Mouse (Mus musculus) hindbrain, embryonic 15.5 days (tissue): ENCODE results near the gene Ajuba. TPM values are rescaled to one million over a fixed set of nuclear protein-coding genes. Genes with fewer than 3 reads are reported as not detected.

Experiments used
- ATAC-seq: fragments of 200-750 bp; cut with Nextera tagmentation; 2 replicates; pipeline ENCODE4 v1.8.0; 2017; ENCODE audit warnings: low read depth, moderate number of reproducible peaks, moderate TSS enrichment; ENCODE audit not compliant: low FRiP score
- H3K27ac ChIP-seq: fragments of 300-500 bp; sonication (generic); replicated peaks from 2 replicates; pipeline ENCODE4 v1.5.1; 2015; ENCODE audit warnings: mild to moderate bottlenecking, inconsistent platforms
- H3K27me3 ChIP-seq: fragments of 300-500 bp; sonication (generic); 2 replicates; pipeline ENCODE4 v1.6.1; 2015; ENCODE audit warnings: control low read depth, inconsistent platforms
- H3K36me3 ChIP-seq: fragments of 300-500 bp; sonication (generic); 2 replicates; pipeline ENCODE4 v1.6.1; 2015; ENCODE audit warnings: control low read depth, inconsistent platforms
- H3K4me1 ChIP-seq: fragments of 300-500 bp; sonication (generic); replicated peaks from 2 replicates; pipeline ENCODE4 v1.6.1; 2015; ENCODE audit warnings: control low read depth, inconsistent platforms
- H3K4me2 ChIP-seq: fragments of 300-500 bp; sonication (generic); 2 replicates; pipeline ENCODE4 v1.6.1; 2015; ENCODE audit warnings: moderate library complexity, mild to moderate bottlenecking, inconsistent platforms
- H3K4me3 ChIP-seq: fragments of 300-500 bp; sonication (generic); 2 replicates; pipeline ENCODE4 v1.5.1; 2015; ENCODE audit warnings: mild to moderate bottlenecking, inconsistent platforms
- H3K9ac ChIP-seq: fragments of 300-500 bp; sonication (generic); 2 replicates; pipeline ENCODE4 v1.6.1; 2015; ENCODE audit warnings: inconsistent platforms
- H3K9me3 ChIP-seq: fragments of 300-500 bp; sonication (generic); 2 replicates; pipeline ENCODE4 v1.6.1; 2016; ENCODE audit warnings: control low read depth, inconsistent platforms
- WGBS: fragments of 180-500 bp; shearing (Covaris S2); methylation state at CpG from one replicate; pipeline ENCODE4 v1.1.7; 2015; 5-methylcytosine and 5-hydroxymethylcytosine counted together
- polyA plus RNA-seq: library from polyadenylated mRNA; unstranded; fragments of >200 nt; fragmentation: Nextera tagmentation; extraction: Ambion mirVana; gene quantifications from 2 replicates; pipeline ENCODE4 v1.2.1, GENCODE M21; 2015

The Ajuba gene
- polyA plus RNA-seq, 1 experiment from 2014 or later = 8.7 TPM

DNA sequence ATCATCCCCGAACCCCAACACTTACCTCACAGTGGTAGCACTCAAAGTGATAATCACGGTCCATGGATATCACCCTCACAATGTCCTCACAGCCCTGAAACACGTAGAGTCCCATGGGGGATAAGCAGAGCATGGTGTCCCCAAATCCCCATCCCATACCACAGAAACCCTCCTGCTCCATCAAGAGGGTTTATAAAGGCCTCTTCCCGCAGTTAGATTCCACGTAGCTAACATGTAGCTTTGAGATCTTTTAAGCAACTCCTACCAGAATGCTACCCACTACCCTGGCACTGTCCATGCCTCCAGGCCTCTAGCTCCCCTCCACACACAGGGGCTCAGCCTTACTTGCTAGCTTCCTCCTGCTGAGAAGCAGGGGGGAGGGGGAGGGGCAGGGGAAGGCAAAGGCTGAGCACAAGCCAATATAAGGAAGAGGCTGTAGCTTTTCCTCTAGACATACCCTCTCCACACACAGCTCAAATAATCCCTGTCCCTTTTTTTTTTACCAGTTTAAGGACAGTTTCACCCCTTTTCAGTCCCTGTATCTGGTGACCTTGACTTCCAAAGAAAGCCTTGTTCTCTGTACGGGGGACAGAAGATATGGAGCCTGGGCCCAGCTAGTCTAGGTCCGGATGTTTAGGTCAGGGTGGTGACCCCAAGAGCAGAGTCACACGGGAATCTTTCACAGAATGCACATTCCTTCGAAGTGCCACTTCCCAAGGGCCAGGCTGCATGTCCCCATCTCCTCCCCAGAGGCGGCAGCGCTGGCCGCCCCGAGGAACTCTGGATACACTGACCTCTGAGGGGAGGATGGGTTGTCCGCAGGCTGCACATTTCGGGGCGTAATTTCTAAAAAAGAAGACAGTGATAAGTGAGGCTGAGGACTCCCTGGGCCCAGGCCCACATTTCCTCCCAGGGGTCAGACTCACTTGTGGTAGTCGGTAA, 7.6 kb downstream of the Ajuba start:
- H3K36me3 ChIP-seq = no peaks in the 10 kb centered on the region
- H3K27me3 ChIP-seq = peaks cover 17% of the 10 kb centered on the region
- no peak overlapping the region for H3K27ac ChIP-seq
- no peak for ATAC-seq
- WGBS = 63% methylated on average over 17 of the region's 17 CpGs
- H3K4me3 ChIP-seq = no peak overlapping the region
- peaks cover 30% of the 10 kb centered on the region for H3K4me1 ChIP-seq
- no peak overlapping the region for H3K9ac ChIP-seq
- no peaks in the 10 kb centered on the region for H3K9me3 ChIP-seq
- H3K4me2 ChIP-seq = no peak overlapping the region

DNA sequence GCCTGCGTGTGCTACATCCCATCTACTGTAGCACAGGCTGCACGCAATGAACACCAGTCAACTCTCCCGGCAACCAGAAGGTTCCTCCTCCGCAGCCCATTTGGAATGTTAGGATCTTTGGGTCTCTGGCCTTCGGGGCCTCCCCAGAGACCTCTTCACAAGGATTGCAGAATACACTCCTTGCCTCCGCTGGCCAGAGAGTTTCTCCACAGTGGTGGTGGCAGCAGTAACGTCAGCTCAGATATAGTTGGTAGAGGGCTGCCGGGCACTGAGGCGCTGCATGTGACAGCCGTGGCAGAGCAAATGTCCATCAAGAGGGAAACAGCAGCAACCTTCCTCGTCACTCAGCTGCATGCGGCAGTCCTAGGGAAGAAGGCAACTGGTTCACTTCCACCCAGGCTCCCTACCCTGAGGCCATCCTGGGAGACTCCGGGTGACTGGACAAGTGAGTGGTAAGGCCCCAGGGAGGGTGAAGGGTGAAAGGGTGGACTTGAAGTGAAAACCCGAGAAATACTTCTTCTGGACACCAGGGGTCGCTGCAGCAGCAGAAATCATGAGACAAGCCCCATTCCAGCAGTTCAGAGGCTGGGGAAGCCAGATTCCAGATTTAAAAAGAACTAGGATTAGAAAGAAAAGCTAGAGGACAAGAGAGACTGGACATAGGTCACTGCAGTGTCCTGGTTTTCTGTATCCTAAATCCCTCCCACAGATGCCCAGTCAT, 8.5 kb downstream of the Ajuba start:
- no peaks in the 10 kb centered on the region for H3K9me3 ChIP-seq
- no peak overlapping the region for H3K27ac ChIP-seq
- H3K27me3 ChIP-seq = peaks cover 9% of the 10 kb centered on the region
- H3K4me2 ChIP-seq = no peak overlapping the region
- H3K4me1 ChIP-seq = peaks cover 21% of the 10 kb centered on the region
- ATAC-seq = no peak
- 75% methylated on average over 15 of the region's 15 CpGs for WGBS
- no peak overlapping the region for H3K9ac ChIP-seq
- H3K36me3 ChIP-seq = no peaks in the 10 kb centered on the region
- H3K4me3 ChIP-seq = no peak overlapping the region

DNA sequence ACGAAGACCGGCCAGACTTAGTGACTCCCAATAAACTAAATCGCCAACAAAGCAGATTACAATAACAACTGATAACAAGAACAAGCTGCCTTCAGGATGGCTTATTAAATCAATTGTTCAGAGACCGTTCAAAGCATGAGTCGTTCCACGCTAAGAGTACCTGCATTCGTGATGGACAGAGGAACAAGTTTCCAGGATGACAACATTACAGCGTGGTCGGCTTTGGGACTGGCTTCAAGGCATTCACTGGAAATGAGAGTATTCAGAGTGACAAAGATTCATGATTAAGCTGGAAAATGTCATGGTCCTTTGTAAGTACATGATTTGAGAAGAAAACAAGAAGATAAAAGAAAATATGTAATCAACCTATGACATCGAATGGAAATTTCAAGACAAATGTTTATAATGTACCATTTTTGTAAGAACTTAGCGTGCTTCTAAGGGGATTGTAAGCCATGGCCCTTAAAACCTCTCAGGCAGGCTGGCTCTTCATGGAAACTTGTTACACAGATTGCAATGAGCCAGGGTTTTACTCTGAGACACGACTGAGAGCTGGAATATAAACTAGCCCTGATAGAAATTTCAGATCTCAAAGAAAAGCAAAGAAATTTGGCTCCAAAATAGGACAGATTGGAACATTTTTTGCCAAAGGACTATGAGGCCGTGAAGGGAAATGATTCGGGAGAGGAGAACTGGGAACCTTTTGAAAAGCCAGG, 16.7 kb downstream of the Ajuba start:
- Histone ChIP-seq H3K27me3 (no peaks in the 10 kb centered on the region), H3K4me1 (no peaks in the 10 kb centered on the region), H3K9me3 (no peaks in the 10 kb centered on the region), H3K27ac (no peak overlapping the region), H3K36me3 (no peaks in the 10 kb centered on the region), H3K9ac (no peak overlapping the region), H3K4me2 (no peak overlapping the region), H3K4me3 (no peak overlapping the region)
- ATAC-seq = no peak
- WGBS = 88% methylated on average over 14 of the region's 14 CpGs

DNA sequence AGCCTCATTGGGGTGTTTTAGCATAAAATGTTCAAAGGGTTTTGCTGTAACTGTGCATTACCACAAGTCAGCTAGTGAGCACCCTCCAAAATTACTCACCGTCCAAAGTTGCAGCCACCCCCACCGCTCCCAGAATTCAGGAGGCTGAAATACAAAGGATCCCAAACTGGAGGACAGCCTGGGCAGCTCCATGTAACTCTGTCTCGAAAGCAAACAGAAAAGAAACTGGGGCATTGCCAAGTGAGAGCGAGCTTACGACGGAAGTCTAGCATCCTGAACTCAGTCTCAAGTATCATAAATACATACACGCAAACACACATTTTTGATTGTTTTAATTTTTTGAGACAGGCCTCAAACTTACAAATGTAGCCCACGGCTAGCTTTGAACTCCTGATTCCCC, 20.0 kb downstream of the Ajuba start:
- 87% methylated on average over 8 of the region's 8 CpGs for WGBS
- no peaks in the 10 kb centered on the region for H3K27me3 ChIP-seq
- no peak overlapping the region for H3K4me2 ChIP-seq
- no peak overlapping the region for H3K9ac ChIP-seq
- no peaks in the 10 kb centered on the region for H3K36me3 ChIP-seq
- no peak overlapping the region for H3K4me3 ChIP-seq
- H3K9me3 ChIP-seq = no peaks in the 10 kb centered on the region
- no peak overlapping the region for H3K27ac ChIP-seq
- no peak for ATAC-seq
- peaks cover 10% of the 10 kb centered on the region for H3K4me1 ChIP-seq

DNA sequence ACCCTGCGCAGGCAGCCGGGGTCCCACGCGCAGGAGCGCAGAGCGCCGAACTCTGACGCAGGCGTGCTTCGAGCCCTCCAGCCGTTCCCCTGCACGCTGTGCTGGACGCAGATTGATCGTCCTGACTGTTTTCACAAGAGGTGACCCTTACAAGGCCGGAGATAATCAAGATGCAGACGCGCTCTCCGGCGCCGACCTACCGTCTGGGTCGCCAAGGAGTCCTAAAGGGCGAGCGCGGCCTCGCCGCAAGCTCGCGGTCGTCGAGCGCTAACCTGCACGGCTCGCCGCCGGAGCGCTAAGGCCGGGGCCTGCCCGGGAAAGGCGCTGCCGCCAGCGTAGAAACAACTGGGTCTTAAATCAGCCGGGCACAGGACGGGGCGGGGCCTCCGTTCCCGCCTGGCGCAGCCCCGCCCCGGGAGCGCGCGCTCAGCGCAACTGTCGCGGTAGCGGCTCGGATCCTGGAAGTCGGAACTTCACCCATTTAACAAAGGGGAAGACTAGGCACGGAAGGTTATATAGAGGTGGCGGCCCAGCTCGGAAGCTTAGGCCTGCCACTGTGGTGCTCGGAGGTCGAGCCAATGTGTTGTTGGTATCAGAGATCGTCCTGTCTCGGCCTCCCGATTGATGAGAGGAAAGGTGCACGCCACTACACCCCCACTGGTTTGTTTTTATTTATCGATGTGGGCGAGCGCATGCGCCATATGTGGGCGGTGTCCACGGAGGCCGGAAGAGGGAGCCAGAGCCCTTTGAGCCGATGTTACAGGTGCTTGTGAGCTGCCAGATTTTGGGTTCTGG, 23.2 kb downstream of the Ajuba start, which contains the start of gene Haus4:
TSS of gene Haus4 (minus strand) at position 642 of the 795 bp plus-strand sequence.
- peak; percentile 92 for ATAC-seq
- Histone ChIP-seq H3K4me3 (peak within 1 kb of the TSS; percentile 48), H3K9ac (peak within 1 kb of the TSS; percentile 47), H3K27me3 (no peaks in the 10 kb centered on the region), H3K4me2 (peak within 1 kb of the TSS; percentile 80), H3K27ac (peak within 1 kb of the TSS; percentile 21), H3K4me1 (peaks cover 10% of the 10 kb centered on the region), H3K9me3 (no peaks in the 10 kb centered on the region), H3K36me3 (no peaks in the 10 kb centered on the region)
- WGBS = under 1% methylated on average over 76 of the region's 76 CpGs

DNA sequence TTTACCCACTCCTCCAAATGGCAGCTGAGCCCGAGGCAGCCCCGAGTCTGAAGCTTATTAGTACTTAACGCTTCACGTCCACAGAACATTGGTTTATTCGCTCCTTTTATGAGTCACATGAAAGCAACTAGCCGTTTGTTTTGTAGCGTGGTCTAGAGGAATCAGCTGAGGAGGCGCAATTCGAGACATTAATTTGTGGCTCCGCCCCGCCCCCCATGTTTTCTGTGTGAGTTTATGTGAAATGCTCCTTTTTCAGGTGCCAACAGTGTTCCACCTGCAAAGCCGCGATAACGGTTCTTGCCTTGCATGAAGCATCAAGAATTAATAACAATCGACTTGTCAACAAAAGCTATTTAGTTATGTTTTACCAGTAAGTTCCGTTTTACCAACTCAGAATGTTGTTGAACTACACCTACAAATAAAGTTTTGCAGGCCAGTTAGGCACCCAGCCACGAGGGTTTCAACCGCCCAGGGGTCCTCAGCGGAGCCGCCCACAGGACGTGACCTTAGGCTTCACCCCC, 23.8 kb downstream of the Ajuba start:
- H3K9ac ChIP-seq = peak overlapping the region; percentile 47
- H3K27ac ChIP-seq = peak overlapping the region; percentile 21

DNA sequence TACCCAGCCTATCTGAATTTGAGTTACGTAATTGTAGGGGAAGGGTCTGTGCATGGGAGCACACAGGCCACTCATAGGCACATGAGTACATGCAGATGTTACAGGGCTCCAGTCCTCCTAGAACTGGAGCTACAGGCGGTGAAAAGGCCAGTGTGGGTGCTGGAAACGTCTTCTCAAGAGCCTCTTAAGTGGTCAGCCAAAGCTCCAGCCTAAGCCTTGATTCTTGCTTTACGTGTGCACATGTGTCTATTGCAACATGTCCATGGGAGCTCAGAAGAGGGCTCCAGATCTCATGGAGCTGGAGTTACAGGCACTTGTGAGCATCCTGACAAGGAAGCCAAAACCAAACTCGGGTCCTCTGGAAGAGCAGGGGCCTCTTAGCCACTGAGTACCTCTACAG, 32.7 kb downstream of the Ajuba start:
- Histone ChIP-seq H3K27ac (no peak overlapping the region), H3K4me1 (no peaks in the 10 kb centered on the region), H3K4me3 (no peak overlapping the region), H3K4me2 (no peak overlapping the region), H3K27me3 (no peaks in the 10 kb centered on the region), H3K9me3 (no peaks in the 10 kb centered on the region), H3K36me3 (peaks cover 15% of the 10 kb centered on the region; the same call in 1 of the 2 replicates), H3K9ac (no peak overlapping the region)
- no peak for ATAC-seq
- 93% methylated on average over 5 of the region's 5 CpGs for WGBS

More for the DNA sequence above, 23.8 kb downstream of the Ajuba start:
- Histone ChIP-seq H3K4me2 (peak overlapping the region; percentile 80), H3K36me3 (no peaks in the 10 kb centered on the region), H3K4me3 (peak overlapping the region; percentile 48), H3K4me1 (peaks cover 10% of the 10 kb centered on the region), H3K9me3 (no peaks in the 10 kb centered on the region), H3K27me3 (no peaks in the 10 kb centered on the region)
- ATAC-seq = no peak
- 2% methylated on average over 21 of the region's 21 CpGs for WGBS

DNA sequence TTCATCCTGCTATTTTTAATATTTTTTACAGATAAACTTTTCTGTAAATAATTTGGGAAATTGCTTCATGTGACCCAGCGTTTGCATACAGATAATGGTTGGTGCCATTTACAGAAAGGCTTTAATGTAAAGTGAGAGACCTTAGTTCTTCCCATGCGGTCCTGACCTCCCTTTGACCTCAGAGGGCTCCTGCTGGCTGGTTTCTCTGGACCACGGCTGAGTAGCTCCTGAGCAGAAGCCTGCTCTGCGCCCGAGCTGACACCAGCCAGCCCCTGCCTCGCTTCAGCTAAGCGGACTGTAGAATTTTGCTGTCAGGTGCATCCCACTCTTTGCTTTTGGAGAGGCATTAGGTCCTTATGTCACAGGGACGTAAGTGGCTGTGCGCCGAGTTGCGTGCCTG, 36.6 kb downstream of the Ajuba start:
- H3K4me1 ChIP-seq = no peaks in the 10 kb centered on the region
- no peak overlapping the region for H3K4me2 ChIP-seq
- H3K4me3 ChIP-seq = no peak overlapping the region
- H3K9me3 ChIP-seq = no peaks in the 10 kb centered on the region
- WGBS = 49% methylated on average over 11 of the region's 11 CpGs
- no peaks in the 10 kb centered on the region for H3K27me3 ChIP-seq
- ATAC-seq = no peak
- no peak overlapping the region for H3K27ac ChIP-seq
- H3K36me3 ChIP-seq = peaks cover 10% of the 10 kb centered on the region; the same call in 1 of the 2 replicates
- H3K9ac ChIP-seq = no peak overlapping the region

DNA sequence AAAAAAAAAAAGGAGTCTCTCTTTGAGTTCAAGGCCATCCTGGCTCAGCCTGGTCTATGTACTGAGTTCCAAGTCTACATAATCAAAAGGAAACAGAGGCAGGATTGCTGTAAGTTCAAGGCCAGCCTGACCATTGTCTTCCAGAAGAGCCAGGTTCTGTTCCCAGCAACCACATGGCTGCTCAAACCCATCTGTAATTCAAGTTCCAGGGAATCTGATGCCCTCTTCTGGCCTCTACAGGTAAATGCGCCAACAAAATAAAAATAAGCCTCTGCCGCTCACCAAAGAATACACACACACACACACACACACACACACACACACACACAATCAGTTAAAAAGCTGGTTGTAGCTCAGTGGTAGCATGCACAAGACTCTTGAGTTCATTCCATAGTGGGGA, 38.8 kb downstream of the Ajuba start:
- Histone ChIP-seq H3K27ac (no peak overlapping the region), H3K9me3 (no peaks in the 10 kb centered on the region), H3K36me3 (peaks cover 5% of the 10 kb centered on the region; the same call in 1 of the 2 replicates), H3K27me3 (no peaks in the 10 kb centered on the region), H3K9ac (no peak overlapping the region), H3K4me1 (no peaks in the 10 kb centered on the region), H3K4me2 (no peak overlapping the region), H3K4me3 (no peak overlapping the region)
- no peak for ATAC-seq
- WGBS = 92% methylated on average over 2 of the region's 2 CpGs

DNA sequence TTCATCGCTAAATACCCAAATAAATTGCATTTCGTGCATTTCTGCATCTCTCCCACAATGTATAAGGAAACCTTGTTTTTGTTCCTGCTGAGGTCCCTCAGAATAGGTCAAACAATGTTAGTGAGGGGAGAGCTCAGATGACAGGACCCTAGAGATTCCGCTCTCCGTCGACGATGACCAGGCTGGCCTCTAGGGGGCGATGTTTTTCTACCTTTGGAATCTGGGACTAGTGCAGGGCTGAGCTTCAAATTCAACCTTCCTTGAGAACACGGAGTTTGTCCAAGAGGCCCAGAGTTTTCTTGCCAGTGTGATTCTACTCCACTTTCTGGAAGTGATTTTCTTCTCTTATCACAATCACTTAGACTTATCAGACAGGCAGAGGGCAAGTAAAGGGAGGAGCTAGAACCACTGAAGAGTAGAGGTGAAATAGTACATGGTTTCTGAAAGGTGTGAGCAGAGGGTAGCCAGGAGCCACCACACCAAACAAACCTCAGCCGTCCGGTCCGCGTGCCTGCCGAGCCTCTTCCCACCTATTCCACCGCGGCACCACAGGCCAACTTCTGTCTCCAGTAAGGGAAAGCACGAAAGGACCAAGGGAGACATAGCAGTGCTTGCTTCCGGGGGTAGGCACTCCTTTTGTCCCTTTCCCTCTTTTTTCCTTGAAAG, 48.8 kb downstream of the Ajuba start:
- Histone ChIP-seq H3K27me3 (no peaks in the 10 kb centered on the region), H3K4me3 (no peak overlapping the region), H3K9ac (no peak overlapping the region), H3K36me3 (no peaks in the 10 kb centered on the region), H3K4me1 (peaks cover 19% of the 10 kb centered on the region), H3K4me2 (peak overlapping the region; percentile 60), H3K9me3 (no peaks in the 10 kb centered on the region), H3K27ac (peak overlapping the region; percentile 76)
- WGBS = 12% methylated on average over 17 of the region's 17 CpGs
- peak; percentile 69; the same call in 1 of the 2 replicates for ATAC-seq
